Mouse (Mus musculus) v-Abl transformed pro-B cells (cell line): ENCODE measurements around the gene Rhobtb3.
"Not testable (repeated sequence)": the region's sequence is repeated elsewhere in the genome, so short reads cannot be mapped to it uniquely, and the experiment has no call there.

ENCODE experiments used
- in situ Hi-C, 2 experiments: fragments of 400-800 bp; cut with MboI; formaldehyde crosslinking; loops; one replicate each; pipeline ENCODE4 v1.15.1; 2025; ENCODE audit not compliant: unreplicated experiment in 2 of 2

Gene Rhobtb3

DNA sequence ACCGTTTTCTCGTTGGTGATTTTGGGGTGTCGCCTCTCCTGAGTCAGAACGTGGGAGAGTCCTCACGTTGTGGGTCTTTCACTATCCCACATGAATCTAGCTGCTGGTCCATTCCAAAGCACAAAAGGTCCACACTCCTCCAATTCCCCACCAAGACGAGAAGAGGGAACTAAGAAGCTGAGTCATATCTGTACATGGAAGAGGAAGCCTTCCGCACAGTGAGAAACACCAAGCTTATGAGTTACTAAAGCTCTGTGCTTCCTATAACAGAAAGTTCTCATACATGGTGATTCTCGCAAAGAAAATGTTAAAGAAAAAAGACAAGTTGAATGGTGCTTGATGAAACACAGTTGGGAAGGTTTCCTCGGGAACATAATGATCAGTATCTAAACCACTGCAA, 120.5 kb downstream of the Rhobtb3 start:
- in situ Hi-C loops = no loop called here

GRCm38 (mm10) chr13:75822366-75822765, 121.4 kb downstream of the Rhobtb3 start:
- in situ Hi-C loops = not testable (repeated sequence)

- in situ Hi-C loops = no loop called here
Measured at GRCm38 (mm10) chr13:75819898-75820297, 123.8 kb downstream of the Rhobtb3 start.
